Mouse (Mus musculus) kidney, adult 2 months (tissue): ENCODE measurements at regions not wholly inside any gene's neighbourhood (a gene's known extent, or its start where the extent isn't known, plus 50 kb on each side); places are given as distances from the start of the nearest gene placed in this dataset.

Experiments
- DNase-seq: peaks from one replicate; pipeline ENCODE4 v3.0.0; 2021
- H3K27ac ChIP-seq: fragments of 200-500 bp; 2 replicates; pipeline ENCODE4 v1.5.1; 2012; ENCODE audit warnings: low read depth, low read length, control low read depth, inconsistent platforms; ENCODE audit not compliant: insufficient read depth
- H3K27me3 ChIP-seq: fragments of 200-500 bp; replicated peaks from 2 replicates; pipeline ENCODE4 v1.6.1; 2012; ENCODE audit warnings: mild to moderate bottlenecking, moderate library complexity, low read length, inconsistent platforms; ENCODE audit not compliant: control insufficient read depth, insufficient read depth
- H3K36me3 ChIP-seq: fragments of 200-500 bp; 2 replicates; pipeline ENCODE4 v1.6.1; 2012; ENCODE audit warnings: mild to moderate bottlenecking, moderate library complexity, low read length, inconsistent platforms; ENCODE audit not compliant: control insufficient read depth, insufficient read depth
- H3K4me1 ChIP-seq: fragments of 200-500 bp; 2 replicates; pipeline ENCODE4 v1.6.1; 2011; ENCODE audit warnings: low read length; ENCODE audit not compliant: control insufficient read depth, insufficient read depth
- H3K4me3 ChIP-seq: fragments of 200-500 bp; 2 replicates; pipeline ENCODE4 v1.5.1; 2011; ENCODE audit warnings: mild to moderate bottlenecking, low read depth, low read length, control low read depth; ENCODE audit not compliant: insufficient read depth
- CTCF ChIP-seq: fragments of 200-500 bp; conservative IDR thresholded peaks from 2 replicates; pipeline ENCODE4 v1.5.1; 2011; ENCODE audit warnings: low read depth, mild to moderate bottlenecking, control low read depth, low read length, moderate library complexity, mixed read lengths; ENCODE audit not compliant: insufficient read depth, insufficient read length
- POLR2A ChIP-seq: fragments of 200-500 bp; IDR thresholded peaks from one replicate; pipeline ENCODE4 v1.6.1; 2011; ENCODE audit warnings: low read depth, low read length, control low read depth
- WGBS: fragments of 180-500 bp; shearing (Covaris S2); methylation state at CpG from one replicate; pipeline ENCODE4 v1.1.7; 2018; 5-methylcytosine and 5-hydroxymethylcytosine counted together

GRCm38 (mm10) chr14:25392412-25392811 lies 66.6 kb upstream of the Zmiz1 start:
- H3K36me3 ChIP-seq = no peaks in the 10 kb centered on the region
- no peak for TF ChIP-seq POLR2A
- TF ChIP-seq CTCF = no peak
- H3K4me1 ChIP-seq = no peaks in the 10 kb centered on the region
- 78% methylated on average over 6 of the region's 6 CpGs for WGBS
- no peak for DNase-seq
- H3K27me3 ChIP-seq = no peaks in the 10 kb centered on the region; the same call in 1 of the 2 replicates
- no peak overlapping the region for H3K4me3 ChIP-seq
- no peak overlapping the region for H3K27ac ChIP-seq

- DNase-seq = no peak
- H3K4me1 ChIP-seq = no peaks in the 10 kb centered on the region
- no peaks in the 10 kb centered on the region for H3K36me3 ChIP-seq
- WGBS = 85% methylated on average over 6 of the region's 6 CpGs
- no peaks in the 10 kb centered on the region; the same call in 1 of the 2 replicates for H3K27me3 ChIP-seq
- H3K27ac ChIP-seq = no peak overlapping the region
- H3K4me3 ChIP-seq = no peak overlapping the region
- TF ChIP-seq POLR2A = no peak
- TF ChIP-seq CTCF = no peak
Measured at GRCm38 (mm10) chr14:25392940-25393339, 66.0 kb upstream of the Zmiz1 start.

DNA sequence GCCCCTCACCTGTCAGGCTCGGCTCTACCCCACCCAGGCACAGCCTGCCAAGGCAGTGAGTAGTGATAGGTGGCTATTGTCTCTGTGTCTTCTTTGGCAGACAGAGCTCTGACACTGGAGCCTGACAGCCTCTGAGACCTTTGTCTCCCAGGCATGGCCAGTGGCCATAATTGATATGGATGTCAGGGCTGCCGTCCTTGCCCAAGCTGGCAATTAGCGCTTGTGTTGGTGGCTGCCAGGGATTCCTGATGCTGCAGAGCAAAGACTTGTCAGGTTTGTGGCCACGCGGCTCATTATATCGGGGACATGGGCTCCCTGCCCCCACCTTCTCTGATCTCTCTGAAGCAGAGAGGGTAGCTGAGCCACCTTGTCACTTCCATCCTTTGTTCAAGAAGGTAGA lies 64.1 kb upstream of the Zmiz1 start:
- H3K36me3 ChIP-seq = no peaks in the 10 kb centered on the region
- no peak for DNase-seq
- no peaks in the 10 kb centered on the region; the same call in 1 of the 2 replicates for H3K27me3 ChIP-seq
- WGBS = 84% methylated on average over 6 of the region's 6 CpGs
- no peaks in the 10 kb centered on the region for H3K4me1 ChIP-seq
- no peak overlapping the region for H3K27ac ChIP-seq
- TF ChIP-seq CTCF (no peak), POLR2A (no peak)
- H3K4me3 ChIP-seq = no peak overlapping the region

GRCm38 (mm10) chr14:25396990-25397531 lies 61.9 kb upstream of the Zmiz1 start:
- H3K4me3 ChIP-seq = no peak overlapping the region
- WGBS = 20% methylated on average over 9 of the region's 9 CpGs
- no peak overlapping the region for H3K27ac ChIP-seq
- DNase-seq = peak; percentile 67
- H3K4me1 ChIP-seq = no peaks in the 10 kb centered on the region
- no peak for TF ChIP-seq CTCF
- no peak for TF ChIP-seq POLR2A
- no peaks in the 10 kb centered on the region; the same call in 1 of the 2 replicates for H3K27me3 ChIP-seq
- H3K36me3 ChIP-seq = no peaks in the 10 kb centered on the region

DNA sequence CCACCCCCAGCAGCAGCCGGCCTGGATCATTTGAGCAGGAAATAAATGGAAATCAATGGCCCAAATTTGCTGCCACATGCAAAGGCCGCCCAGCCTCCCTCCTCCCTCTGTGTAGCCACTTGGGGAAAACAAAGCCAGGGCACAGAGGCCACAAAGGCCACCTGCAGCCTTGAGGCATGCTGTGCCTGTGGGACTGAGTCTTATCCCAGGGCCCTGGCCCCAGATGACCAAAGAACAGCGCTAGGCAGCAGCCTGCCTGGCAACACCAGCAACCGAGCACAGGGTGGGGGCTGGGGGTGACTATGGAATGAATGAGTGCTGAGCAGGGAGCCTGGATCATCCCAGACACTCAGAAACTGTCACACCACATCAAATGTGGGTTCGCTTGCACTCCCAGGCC lies 61.2 kb upstream of the Zmiz1 start:
- DNase-seq = no peak
- no peaks in the 10 kb centered on the region; the same call in 1 of the 2 replicates for H3K27me3 ChIP-seq
- H3K4me3 ChIP-seq = no peak overlapping the region
- no peaks in the 10 kb centered on the region for H3K36me3 ChIP-seq
- H3K27ac ChIP-seq = no peak overlapping the region
- H3K4me1 ChIP-seq = no peaks in the 10 kb centered on the region
- no peak for TF ChIP-seq POLR2A
- TF ChIP-seq CTCF = no peak
- 63% methylated on average over 5 of the region's 5 CpGs for WGBS

DNA sequence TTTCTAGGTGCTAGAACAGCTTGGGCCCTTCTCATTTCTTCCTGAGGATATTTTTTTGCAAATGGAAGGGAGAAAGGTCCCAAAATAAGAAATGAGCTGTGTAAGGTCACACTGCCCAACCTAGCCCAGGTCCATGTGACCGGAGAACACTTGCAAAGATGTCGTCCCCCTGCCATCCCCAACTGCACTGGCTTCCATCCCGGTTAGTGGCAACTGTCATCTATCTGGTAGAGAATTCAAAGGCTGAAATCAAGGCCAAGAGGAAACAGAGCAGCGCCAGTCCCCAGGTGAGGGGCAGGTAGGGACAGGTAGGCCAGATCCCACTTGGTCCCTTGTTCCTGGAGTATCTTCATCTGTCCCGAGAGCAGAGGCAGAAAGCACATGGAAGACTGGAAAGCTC lies 60.2 kb upstream of the Zmiz1 start:
- no peak overlapping the region for H3K4me3 ChIP-seq
- 93% methylated on average over 5 of the region's 5 CpGs for WGBS
- no peak for DNase-seq
- no peaks in the 10 kb centered on the region; the same call in 1 of the 2 replicates for H3K27me3 ChIP-seq
- TF ChIP-seq CTCF = no peak
- TF ChIP-seq POLR2A = no peak
- H3K36me3 ChIP-seq = no peaks in the 10 kb centered on the region
- no peaks in the 10 kb centered on the region for H3K4me1 ChIP-seq
- H3K27ac ChIP-seq = no peak overlapping the region

DNA sequence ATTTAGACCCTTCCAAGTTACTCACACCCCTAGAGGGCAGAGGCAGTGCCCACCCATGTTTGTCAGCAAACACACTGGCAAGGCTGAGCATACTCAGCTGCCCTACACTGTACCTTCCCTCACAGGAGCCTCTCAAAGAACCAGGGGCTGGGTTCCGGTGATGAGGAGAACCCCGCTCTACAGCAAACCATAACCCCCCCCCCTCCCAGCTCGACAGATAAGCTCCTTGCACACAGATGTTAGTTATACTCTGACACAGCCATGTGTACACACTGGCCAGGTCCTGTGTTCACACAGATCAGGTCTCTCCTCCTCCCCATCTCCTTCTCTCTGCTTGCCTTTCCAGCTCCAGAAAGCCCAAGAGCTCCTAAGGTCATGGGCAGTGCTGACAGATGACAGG lies 59.7 kb upstream of the Zmiz1 start:
- Histone ChIP-seq H3K4me3 (no peak overlapping the region), H3K27me3 (no peaks in the 10 kb centered on the region), H3K4me1 (no peaks in the 10 kb centered on the region), H3K36me3 (no peaks in the 10 kb centered on the region), H3K27ac (no peak overlapping the region)
- 95% methylated on average over 3 of the region's 3 CpGs for WGBS
- TF ChIP-seq POLR2A (no peak), CTCF (no peak)
- no peak for DNase-seq
